Mouse (Mus musculus): Measurements from ENCODE around the gene Slc22a6. TPM values are rescaled to one million over a fixed set of nuclear protein-coding genes. Genes with fewer than 3 reads are reported as not detected.

Gene Slc22a6
- total RNA-seq (2021) = not detected
- long read RNA-seq, experiment 1 = 0 reads
- long read RNA-seq, experiment 2 = 0 reads

DNA sequence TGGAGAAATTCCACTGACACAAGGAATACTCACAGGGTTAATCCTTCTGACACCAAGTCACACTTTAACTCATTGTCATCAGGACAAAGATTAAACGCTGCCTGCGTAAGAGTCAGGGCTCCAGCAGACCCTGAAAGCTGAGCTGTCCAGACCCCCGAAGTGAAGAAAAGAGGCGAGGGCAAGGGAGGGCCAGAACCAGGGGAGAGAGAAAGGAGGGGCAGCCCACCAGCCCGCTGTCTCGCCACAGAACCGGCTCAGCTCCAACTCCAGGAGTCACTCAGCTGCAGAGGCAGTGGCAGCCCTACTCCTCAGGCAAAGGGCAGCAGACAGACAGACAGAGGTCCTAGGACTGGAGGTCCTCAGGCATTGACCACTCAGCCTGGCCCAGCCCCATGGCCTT lies at the start of gene Slc22a6:
Gene Slc22a6 (plus strand): TSS at position 136 of the 400 bp plus-strand sequence.
- no peak for DNase-seq

DNA sequence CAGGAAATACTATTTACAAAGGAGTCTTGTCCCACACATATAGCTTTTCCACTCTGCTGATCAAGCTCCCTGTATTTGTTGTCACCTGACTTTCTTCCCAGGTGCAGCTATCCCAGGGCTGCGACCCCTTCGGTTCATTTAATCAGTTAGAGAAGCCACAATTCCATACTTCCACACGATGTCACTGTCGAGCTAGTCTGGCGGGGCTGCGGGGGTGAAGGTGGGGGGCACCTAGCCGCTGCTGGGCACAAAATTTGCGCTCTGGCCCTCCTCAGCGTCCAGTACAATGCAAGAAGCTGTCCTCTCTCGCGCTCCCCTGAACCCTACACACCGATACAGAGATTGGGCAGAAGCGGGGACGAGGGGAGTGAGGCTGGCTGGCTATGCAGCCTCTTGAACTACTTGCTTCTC lies 48.4 kb upstream of the Slc22a6 start:
- DNase-seq = no peak

DNA sequence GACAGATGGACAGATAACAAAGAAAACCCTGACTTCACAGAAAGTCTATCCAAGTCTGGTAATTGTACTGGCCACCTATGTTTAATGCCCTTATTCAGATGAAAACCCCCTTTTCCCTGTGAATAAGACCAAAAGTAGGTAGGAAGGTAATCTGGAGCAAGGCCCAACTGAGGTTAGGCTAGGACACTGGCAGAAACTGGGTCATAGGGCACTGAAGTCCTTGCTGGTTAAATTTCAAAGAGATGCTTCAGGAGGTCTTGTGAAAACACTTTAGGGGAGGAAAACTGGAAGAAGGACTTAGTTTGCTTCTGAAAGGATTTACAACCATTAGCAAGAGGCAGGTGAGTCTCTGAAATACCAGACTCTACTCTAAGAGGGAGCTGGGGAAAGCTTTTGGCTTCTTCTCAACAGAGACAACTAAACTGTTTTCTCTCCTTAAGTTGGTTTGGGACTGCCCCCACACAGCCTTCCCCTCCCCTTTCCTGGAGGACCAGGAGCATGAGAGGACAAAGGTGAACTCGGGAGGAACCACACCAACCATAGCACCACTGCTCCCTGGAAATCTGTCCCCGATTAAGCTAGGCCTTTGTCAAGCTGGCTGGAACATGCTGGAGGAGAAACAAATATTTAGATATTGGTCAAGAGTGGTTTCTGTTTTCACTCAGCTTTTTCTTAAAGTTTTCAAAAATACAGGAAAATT lies 47.3 kb upstream of the Slc22a6 start:
- DNase-seq = no peak

DNA sequence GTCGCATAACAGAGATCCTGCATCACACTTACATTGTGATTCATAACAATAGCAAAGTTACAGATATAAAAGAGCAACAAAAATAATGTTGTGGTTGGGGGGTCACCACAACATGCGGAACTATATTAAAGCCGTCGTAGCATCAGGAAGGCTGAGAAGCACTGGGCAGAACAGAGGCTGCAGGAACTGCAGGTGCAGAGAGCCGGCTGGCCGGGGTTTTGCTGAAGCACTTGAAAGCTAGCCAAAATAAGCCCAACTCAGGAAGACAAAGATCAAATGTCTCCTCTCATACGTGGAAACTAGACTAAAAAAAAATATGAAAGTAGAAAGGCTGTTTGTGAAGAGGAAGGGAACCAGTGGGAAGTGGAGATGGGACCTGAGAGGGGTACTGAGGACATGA lies 46.1 kb upstream of the Slc22a6 start:
- peak; percentile 12 to 24 for DNase-seq

- no peak for DNase-seq
Observed at GRCm38 (mm10) chr19:8572485-8572884, 45.4 kb upstream of the Slc22a6 start.

DNA sequence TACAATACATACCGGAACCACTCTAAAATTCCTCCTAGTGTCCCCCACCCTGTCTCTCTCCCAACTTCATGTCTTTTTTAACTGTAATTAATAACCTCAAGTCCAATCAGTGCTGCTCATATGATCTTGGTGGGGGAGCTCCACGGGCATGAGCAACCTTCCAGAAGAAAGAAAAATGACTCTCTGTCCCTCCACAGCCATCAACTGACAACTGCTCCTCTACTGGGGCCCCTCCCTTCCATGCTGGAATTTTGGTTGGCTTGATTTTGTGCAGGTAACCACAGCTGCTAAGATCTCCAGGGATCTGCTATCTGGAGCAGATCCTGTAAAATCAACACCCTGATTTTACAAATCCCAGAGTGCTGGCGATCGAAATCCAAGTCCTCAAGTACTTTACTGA lies 40.4 kb upstream of the Slc22a6 start:
- DNase-seq = no peak

DNA sequence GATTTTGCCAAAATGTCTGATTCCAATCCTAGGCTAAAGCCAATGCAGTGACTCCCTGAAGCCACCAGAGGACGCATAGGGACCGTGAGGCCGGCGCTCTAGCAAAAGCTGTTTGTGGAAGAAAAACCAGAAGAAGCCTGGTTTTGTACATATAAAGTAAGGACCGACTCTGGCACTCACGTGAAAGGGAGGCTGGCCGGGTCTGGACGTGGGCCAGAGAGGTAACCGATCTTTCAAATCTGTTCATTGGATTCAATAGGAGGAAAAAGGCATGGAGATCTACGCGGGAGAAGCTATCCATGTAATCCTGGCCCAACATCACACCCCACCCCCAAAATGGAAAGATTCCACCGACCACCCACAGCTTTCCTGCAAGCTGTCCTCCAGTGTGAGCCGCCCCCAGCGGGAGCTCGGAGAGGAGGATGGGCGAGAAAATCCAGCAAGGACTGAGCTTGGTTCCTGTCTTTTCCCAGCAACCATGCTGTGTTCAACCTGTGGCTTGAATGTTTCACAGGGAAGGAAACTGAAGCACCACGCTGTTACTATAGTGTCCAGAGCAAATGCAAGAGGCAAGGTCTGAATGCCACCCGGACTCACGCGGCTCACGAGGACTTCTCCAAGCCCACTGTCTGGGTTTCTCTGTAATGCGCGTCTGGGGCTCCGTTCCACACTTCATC lies 39.4 kb upstream of the Slc22a6 start:
- DNase-seq = peak; percentile 65 to 70

DNA sequence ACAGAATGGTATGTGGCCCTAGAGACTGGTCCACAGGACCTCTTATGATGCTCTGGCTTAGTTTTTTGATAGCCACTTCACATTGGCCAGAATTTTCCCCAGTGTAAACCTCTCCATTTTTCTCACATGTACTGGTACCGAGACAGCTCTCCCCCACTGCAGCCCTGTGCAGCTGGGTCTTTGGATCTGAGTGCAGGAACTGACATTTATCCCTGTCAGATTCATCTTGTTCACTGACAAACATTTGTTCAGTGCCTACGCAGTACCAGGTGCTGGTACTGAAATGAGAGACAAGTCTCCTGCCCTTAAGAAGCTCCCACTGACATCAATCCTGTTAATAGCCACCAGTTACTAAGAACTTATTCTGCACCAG lies 38.9 kb upstream of the Slc22a6 start:
- DNase-seq = no peak

DNA sequence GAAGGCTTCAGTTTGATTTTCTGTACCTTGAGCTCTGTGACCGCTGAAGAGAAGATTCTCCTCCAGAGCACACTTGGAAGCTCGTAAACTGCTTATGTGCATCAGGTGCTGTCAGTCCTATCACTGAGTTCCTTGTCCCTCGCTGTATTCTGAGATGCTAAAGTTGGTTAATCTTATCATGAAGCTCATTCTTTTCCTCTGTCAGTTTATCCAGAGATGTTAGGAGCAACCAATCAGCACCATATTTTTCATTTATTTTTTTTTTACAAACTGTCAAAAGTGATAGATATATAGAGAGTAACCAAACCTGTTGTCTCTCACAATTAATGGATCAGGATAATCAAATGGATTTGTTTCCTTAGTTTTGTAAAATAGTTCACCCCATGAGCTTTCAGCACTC lies 32.5 kb upstream of the Slc22a6 start:
- DNase-seq = no peak

DNA sequence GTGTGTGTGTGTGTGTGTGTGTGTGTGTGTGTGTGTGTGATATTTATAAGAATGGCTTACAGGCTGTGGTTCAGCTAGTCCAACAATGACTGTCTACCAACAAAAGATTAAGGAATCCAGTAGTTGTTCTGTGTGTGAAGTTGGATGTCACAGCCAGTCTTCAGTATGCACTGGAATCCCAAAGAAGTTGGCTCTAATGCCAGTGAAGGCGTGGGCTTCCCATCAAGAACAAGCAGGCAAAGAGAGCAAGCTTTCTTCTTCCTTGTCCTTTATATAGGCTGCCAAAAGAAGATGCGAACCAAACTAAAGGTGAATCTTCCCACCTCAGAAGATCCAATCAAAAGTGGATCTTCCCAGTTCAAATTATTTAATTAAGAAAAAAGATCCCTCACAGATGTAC lies 31.9 kb upstream of the Slc22a6 start:
- DNase-seq = no peak

DNA sequence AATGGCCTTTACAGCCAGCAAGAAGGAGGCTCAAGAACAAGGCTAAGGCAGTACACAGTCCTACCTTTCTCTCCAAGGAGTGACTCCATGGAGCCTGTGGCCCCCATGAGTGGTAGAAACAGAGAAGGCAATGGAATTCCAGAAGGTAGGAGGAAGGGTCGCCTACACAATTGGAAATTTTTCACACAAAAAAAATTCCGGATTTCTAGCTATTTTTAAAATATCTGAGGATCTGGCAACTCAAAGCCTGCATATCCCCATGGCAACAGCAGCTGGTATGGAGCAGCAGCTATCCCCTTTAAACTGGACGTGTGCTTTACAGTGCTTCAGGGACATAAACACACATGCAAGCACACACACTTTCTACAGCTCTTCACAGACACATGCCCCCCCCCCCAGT lies 31.5 kb upstream of the Slc22a6 start:
- DNase-seq = no peak

DNA sequence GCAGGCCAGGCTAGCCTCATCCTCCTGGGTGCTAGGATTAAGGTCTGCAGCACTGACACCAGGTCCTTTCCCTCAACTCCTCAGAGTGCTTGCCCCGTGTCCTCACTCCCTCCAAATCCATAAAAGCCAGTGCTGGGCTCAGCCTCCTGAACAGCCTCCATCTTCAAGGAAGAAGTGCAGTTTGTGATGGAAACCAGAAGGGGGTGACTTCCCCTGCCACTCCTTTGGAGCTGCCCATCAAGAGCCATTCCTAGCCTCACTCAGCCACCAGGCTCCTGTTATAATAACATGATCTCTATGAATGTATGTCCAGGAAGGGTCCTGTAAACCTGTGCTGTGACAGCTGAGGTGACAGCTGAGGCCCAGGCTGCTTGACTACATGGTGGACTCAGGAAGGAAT lies 30.5 kb upstream of the Slc22a6 start:
- no peak for DNase-seq

GRCm38 (mm10) chr19:8590954-8591353 lies 26.9 kb upstream of the Slc22a6 start, which contains the start of gene Slc22a8:
TSS of gene Slc22a8 (plus strand) at chr19:8591254.
- no peak for DNase-seq

GRCm38 (mm10) chr19:8592155-8592554 lies 25.7 kb upstream of the Slc22a6 start:
- no peak for DNase-seq

DNA sequence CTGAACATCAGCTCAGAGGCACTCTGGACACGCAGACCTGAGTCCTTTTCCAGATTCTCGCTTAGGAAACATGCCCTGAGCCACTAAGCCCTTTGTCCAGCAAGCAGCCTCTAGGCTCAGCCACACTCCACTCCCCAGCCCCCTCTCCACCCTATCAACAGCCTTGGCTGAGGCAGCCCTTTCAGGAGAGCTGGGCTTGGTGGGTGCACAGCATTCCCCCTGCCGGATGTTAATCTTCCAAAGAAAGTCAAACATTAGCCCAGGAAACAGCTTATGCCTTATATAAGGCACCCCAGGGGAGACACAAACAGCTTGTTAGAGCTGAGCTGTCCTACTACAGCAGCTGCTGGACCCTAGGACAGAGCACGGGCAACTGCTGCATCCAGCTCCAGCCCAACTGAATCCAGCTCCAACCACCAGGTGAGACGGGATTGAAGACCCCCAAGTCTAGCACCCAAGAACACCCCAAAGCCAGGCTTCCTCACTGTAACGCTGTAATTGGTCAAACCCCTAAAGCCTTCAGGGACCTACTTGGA lies 24.9 kb upstream of the Slc22a6 start:
- no peak for DNase-seq

DNA sequence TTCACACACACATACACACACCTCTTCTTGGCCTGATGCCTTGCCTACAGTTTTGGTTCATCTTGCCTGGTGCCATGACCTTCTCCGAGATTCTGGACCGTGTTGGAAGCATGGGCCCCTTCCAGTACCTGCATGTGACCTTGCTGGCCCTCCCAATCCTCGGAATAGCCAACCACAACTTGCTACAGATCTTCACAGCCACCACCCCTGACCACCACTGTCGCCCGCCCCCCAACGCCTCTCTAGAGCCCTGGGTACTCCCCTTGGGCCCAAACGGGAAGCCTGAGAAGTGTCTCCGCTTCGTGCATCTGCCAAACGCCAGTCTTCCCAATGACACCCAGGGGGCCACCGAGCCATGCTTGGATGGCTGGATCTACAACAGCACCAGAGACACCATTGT lies 24.0 kb upstream of the Slc22a6 start:
- no peak for DNase-seq

DNA sequence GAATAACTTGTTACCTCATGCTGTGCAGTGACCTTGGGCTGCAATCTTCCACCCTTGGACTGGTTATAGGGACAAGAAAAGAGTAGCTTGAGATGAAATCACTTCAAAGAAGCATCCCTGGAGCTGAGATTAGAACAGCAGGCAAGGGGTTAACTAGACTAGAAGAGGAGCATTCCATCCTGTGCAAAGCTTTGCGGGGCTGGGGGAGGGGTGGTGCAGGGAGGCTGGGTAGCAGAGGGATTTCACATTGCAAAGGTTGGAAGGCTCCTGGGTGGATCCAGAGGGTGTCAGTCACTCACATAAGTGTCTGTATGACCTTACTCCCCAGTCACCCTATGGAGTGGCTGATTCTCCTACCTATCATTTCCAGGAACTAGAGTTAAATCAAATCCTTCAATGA lies 23.3 kb upstream of the Slc22a6 start:
- no peak for DNase-seq

DNA sequence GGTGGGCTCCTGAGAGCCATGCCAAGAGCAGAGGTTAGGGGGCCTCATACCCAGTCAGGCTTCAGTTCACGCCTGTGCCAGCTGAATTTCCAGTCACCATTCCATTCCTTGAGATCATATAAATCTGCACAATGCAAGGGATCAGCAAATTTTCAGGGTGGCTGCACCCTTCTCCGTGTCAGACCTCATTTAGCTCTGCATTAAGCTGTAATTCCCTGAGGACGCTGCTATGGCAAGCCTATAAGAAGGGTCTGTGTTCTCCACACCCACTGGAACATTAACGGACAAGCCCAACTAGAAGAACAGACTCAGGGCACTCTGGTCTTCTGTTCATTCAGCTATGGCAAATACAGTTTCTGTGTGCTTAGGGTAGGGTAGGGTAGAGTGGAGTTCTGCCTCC lies 20.6 kb upstream of the Slc22a6 start:
- no peak for DNase-seq

DNA sequence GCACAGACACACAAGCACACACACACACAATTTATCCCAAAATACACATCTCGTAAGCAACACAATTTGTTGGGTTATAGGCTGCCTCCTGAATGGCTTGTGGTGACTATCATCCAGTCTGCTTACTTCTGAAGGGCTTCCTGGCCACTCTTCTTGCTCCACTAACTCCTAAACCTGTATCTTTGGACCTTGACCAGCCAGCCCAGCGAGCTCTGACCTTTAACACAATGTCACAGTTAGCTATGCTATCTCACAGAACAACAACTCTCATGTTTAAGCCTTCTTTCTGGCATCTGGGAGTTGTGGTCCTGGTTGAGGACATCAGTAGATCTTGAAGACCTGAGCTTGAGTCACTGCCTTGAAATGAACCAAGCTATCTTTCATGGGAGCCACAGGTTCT lies 18.6 kb upstream of the Slc22a6 start:
- DNase-seq = no peak

GRCm38 (mm10) chr19:8601922-8602321 lies 15.9 kb upstream of the Slc22a6 start:
- no peak for DNase-seq

GRCm38 (mm10) chr19:8602914-8603313 lies 14.9 kb upstream of the Slc22a6 start:
- no peak for DNase-seq

GRCm38 (mm10) chr19:8604536-8605240 lies 13.2 kb upstream of the Slc22a6 start:
- DNase-seq = no peak

- no peak for DNase-seq
Observed at GRCm38 (mm10) chr19:8605241-8605558, 12.6 kb upstream of the Slc22a6 start.
